Mouse (Mus musculus) forebrain, embryonic 14.5 days (tissue): ENCODE measurements around the gene Tmub1. TPM values are rescaled to one million over a fixed set of nuclear protein-coding genes. Genes with fewer than 3 reads are reported as not detected.
A peak's percentile ranks its signal among the peaks of the same experiment; 100 is the strongest.

Experiments
- ATAC-seq: fragments of 200-750 bp; cut with Nextera tagmentation; 2 replicates; pipeline ENCODE4 v1.8.0; 2017; ENCODE audit warnings: mild to moderate bottlenecking, moderate library complexity
- DNase-seq: peaks from one replicate; pipeline ENCODE4 v3.0.0-alpha.2; 2015; ENCODE audit warnings: low spot score
- H3K27ac ChIP-seq: fragments of 300-500 bp; sonication (generic); 2 replicates; pipeline ENCODE4 v1.5.1; 2014; ENCODE audit warnings: low read depth, mild to moderate bottlenecking, control low read depth, low read length, moderate library complexity
- H3K27me3 ChIP-seq: fragments of 300-500 bp; sonication (generic); replicated peaks from 2 replicates; pipeline ENCODE4 v1.6.1; 2014; ENCODE audit warnings: low read length, control low read depth, mixed read lengths; ENCODE audit not compliant: control insufficient read depth, insufficient read depth
- H3K36me3 ChIP-seq: fragments of 300-500 bp; sonication (generic); 2 replicates; pipeline ENCODE4 v1.6.1; 2014; ENCODE audit warnings: low read length, control low read depth; ENCODE audit not compliant: control insufficient read depth, insufficient read depth
- H3K4me1 ChIP-seq: fragments of 300-500 bp; sonication (generic); 2 replicates; pipeline ENCODE4 v1.6.1; 2014; ENCODE audit warnings: antibody characterized with exemption, low read length, control low read depth; ENCODE audit not compliant: control insufficient read depth, insufficient read depth
- H3K4me2 ChIP-seq: fragments of 300-500 bp; sonication (generic); 2 replicates; pipeline ENCODE4 v1.6.1; 2014; ENCODE audit warnings: mild to moderate bottlenecking, control low read depth, low read length
- H3K4me3 ChIP-seq: fragments of 300-500 bp; sonication (generic); 2 replicates; pipeline ENCODE4 v1.5.1; 2014; ENCODE audit warnings: low read depth, low read length, control low read depth
- H3K9ac ChIP-seq: fragments of 300-500 bp; sonication (generic); 2 replicates; pipeline ENCODE4 v1.6.1; 2014; ENCODE audit warnings: mild to moderate bottlenecking, low read length, control low read depth, moderate library complexity
- H3K9me3 ChIP-seq: fragments of 300-500 bp; sonication (generic); replicated peaks from 2 replicates; pipeline ENCODE4 v1.6.1; 2016; ENCODE audit warnings: low read length, control low read depth, mixed read lengths; ENCODE audit not compliant: control insufficient read depth
- WGBS: fragments of 180-500 bp; shearing (Covaris S2); extraction: QIAGEN DNeasy Blood & Tissue Kit; methylation state at CpG from one replicate; pipeline ENCODE4 v1.1.7; 2014; 5-methylcytosine and 5-hydroxymethylcytosine counted together
- polyA plus RNA-seq: library from polyadenylated mRNA; unstranded; fragments of >200 nt; fragmentation: Nextera tagmentation; extraction: Ambion mirVana; gene quantifications from 2 replicates; pipeline ENCODE4 v1.2.1, GENCODE M21; 2014

Gene Tmub1
- polyA plus RNA-seq, 1 experiment from 2014 or later: 45.5 TPM

- Histone ChIP-seq H3K4me3 (no peak overlapping the region), H3K9ac (no peak overlapping the region), H3K27me3 (no peaks in the 10 kb centered on the region), H3K4me1 (no peaks in the 10 kb centered on the region), H3K36me3 (peaks cover 62% of the 10 kb centered on the region), H3K4me2 (no peak overlapping the region), H3K27ac (no peak overlapping the region), H3K9me3 (no peaks in the 10 kb centered on the region)
- WGBS: 93% methylated on average over 8 of the region's 8 CpGs
- DNase-seq (no peak), ATAC-seq (no peak)
These were observed 13.7 kb downstream of the Tmub1 start for GRCm38 (mm10) chr5:24433993-24434392.

- H3K36me3 ChIP-seq: peaks cover 31% of the 10 kb centered on the region
- H3K27me3 ChIP-seq: peaks cover 3% of the 10 kb centered on the region; the same call in 1 of the 2 replicates
- WGBS: 13% methylated on average over 9 of the region's 9 CpGs
- no peak overlapping the region for H3K4me3 ChIP-seq
- H3K4me1 ChIP-seq: peaks cover 32% of the 10 kb centered on the region
- no peak overlapping the region for H3K27ac ChIP-seq
- no peak overlapping the region for H3K4me2 ChIP-seq
- H3K9me3 ChIP-seq: no peaks in the 10 kb centered on the region
- ATAC-seq (no peak), DNase-seq (no peak)
- H3K9ac ChIP-seq: peak overlapping the region; percentile 35; the same call in 1 of the 2 replicates
These were observed 19.1 kb downstream of the Tmub1 start for GRCm38 (mm10) chr5:24428596-24428995.

GRCm38 (mm10) chr5:24427981-24428402 lies 19.7 kb downstream of the Tmub1 start:
- Histone ChIP-seq H3K4me3 (no peak overlapping the region), H3K27ac (no peak overlapping the region), H3K4me2 (no peak overlapping the region), H3K9me3 (no peaks in the 10 kb centered on the region), H3K9ac (no peak overlapping the region), H3K27me3 (peaks cover 3% of the 10 kb centered on the region; the same call in 1 of the 2 replicates), H3K4me1 (peaks cover 33% of the 10 kb centered on the region), H3K36me3 (peaks cover 30% of the 10 kb centered on the region)
- ATAC-seq (no peak), DNase-seq (no peak)
- WGBS: 5% methylated on average over 15 of the region's 15 CpGs

- no peak for ATAC-seq
- Histone ChIP-seq H3K4me3 (no peak overlapping the region), H3K4me1 (peaks cover 40% of the 10 kb centered on the region), H3K9me3 (no peaks in the 10 kb centered on the region), H3K27ac (no peak overlapping the region), H3K4me2 (peak overlapping the region; percentile 69; the same call in 1 of the 2 replicates), H3K36me3 (peaks cover 22% of the 10 kb centered on the region), H3K27me3 (peaks cover 3% of the 10 kb centered on the region; the same call in 1 of the 2 replicates), H3K9ac (no peak overlapping the region)
- DNase-seq: no peak
- 9% methylated on average over 12 of the region's 12 CpGs for WGBS
These were observed 20.4 kb downstream of the Tmub1 start for GRCm38 (mm10) chr5:24427285-24427633.

GRCm38 (mm10) chr5:24426556-24427284 lies 20.9 kb downstream of the Tmub1 start:
- no peak for ATAC-seq
- WGBS: 12% methylated on average over 9 of the region's 9 CpGs
- Histone ChIP-seq H3K4me3 (peak overlapping the region; percentile 63; the same call in 1 of the 2 replicates), H3K4me2 (peak overlapping the region; percentile 69), H3K27ac (no peak overlapping the region), H3K9ac (no peak overlapping the region), H3K27me3 (peaks cover 3% of the 10 kb centered on the region; the same call in 1 of the 2 replicates), H3K36me3 (peaks cover 18% of the 10 kb centered on the region), H3K9me3 (no peaks in the 10 kb centered on the region), H3K4me1 (peaks cover 40% of the 10 kb centered on the region)
- DNase-seq: no peak

GRCm38 (mm10) chr5:24426037-24426432 lies 21.6 kb downstream of the Tmub1 start:
- 0 out of 2 replicates have a peak overlapping the region, but pooled peaks have one; percentile 74 for H3K27ac ChIP-seq
- no peaks in the 10 kb centered on the region for H3K9me3 ChIP-seq
- peak overlapping the region; percentile 63 for H3K4me3 ChIP-seq
- ATAC-seq: no peak
- H3K9ac ChIP-seq: peak overlapping the region; percentile 68
- WGBS: 3% methylated on average over 10 of the region's 10 CpGs
- peaks cover 3% of the 10 kb centered on the region; the same call in 1 of the 2 replicates for H3K27me3 ChIP-seq
- H3K36me3 ChIP-seq: peaks cover 11% of the 10 kb centered on the region
- H3K4me2 ChIP-seq: peak overlapping the region; percentile 69
- H3K4me1 ChIP-seq: peaks cover 40% of the 10 kb centered on the region
- peak; percentile 29 for DNase-seq

- Histone ChIP-seq H3K27me3 (peaks cover 3% of the 10 kb centered on the region; the same call in 1 of the 2 replicates), H3K27ac (peak overlapping the region; percentile 74)
- DNase-seq: no peak
These were observed 22.1 kb downstream of the Tmub1 start for GRCm38 (mm10) chr5:24425421-24426036.

GRCm38 (mm10) chr5:24424861-24425411 lies 22.7 kb downstream of the Tmub1 start:
- H3K9ac ChIP-seq: peak overlapping the region; percentile 68
- DNase-seq (peak; percentile 89), ATAC-seq (peak; percentile 24; the same call in 1 of the 2 replicates)
- H3K4me3 ChIP-seq: peak overlapping the region; percentile 63
- H3K27me3 ChIP-seq: peaks cover 3% of the 10 kb centered on the region; the same call in 1 of the 2 replicates
- no peaks in the 10 kb centered on the region for H3K9me3 ChIP-seq
- peaks cover 40% of the 10 kb centered on the region for H3K4me1 ChIP-seq
- peaks cover 11% of the 10 kb centered on the region for H3K36me3 ChIP-seq
- H3K4me2 ChIP-seq: peak overlapping the region; percentile 69
- WGBS: under 1% methylated on average over 52 of the region's 60 CpGs
- H3K27ac ChIP-seq: peak overlapping the region; percentile 74

More at GRCm38 (mm10) chr5:24425421-24426036, 22.1 kb downstream of the Tmub1 start:
- Histone ChIP-seq H3K4me1 (peaks cover 40% of the 10 kb centered on the region), H3K4me3 (peak overlapping the region; percentile 63), H3K9ac (peak overlapping the region; percentile 68), H3K9me3 (no peaks in the 10 kb centered on the region), H3K36me3 (peaks cover 10% of the 10 kb centered on the region), H3K4me2 (peak overlapping the region; percentile 69)
- under 1% methylated on average over 29 of the region's 30 CpGs for WGBS
- no peak for ATAC-seq
